Mouse (Mus musculus) megakaryocyte, embryonic 14.5 days (primary cell): ENCODE results near the gene Elac2.

Source experiments
- FLI1 ChIP-seq: IDR thresholded peaks from 2 replicates; pipeline ENCODE4 v1.6.1; 2012; ENCODE audit warnings: low read length, inconsistent platforms, mixed read lengths
- GATA1 ChIP-seq: IDR thresholded peaks from 3 replicates; pipeline ENCODE4 v1.6.1; 2012; ENCODE audit warnings: mixed read lengths, low read length, inconsistent platforms, borderline replicate concordance

DNA sequence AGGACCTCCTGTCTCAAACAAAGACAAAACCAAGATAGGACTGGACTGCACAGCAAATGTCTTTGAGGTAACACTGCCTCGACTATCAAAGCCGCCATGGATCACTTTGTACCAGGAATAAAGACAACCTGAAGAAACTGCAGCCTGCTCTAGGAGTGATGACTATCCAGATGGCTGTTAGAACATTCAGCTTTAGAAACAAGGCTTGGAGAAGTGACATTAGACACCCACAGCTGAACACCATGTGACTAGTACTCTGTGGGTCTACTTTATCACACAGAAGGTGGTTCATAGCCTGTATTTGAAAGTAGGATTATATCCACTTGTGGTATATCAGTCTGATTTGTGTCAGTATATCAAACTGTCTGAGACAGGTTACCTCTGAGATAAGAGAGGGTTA, 37.6 kb upstream of the Elac2 start:
- TF ChIP-seq GATA1: no peak
- no peak for TF ChIP-seq FLI1
